Mouse (Mus musculus): Measurements from ENCODE around the gene Veph1. TPM values are rescaled to one million over a fixed set of nuclear protein-coding genes. Genes with fewer than 3 reads are reported as not detected.

Veph1 gene
- polyA plus RNA-seq, 1 experiment from 2014 or later = 14.8 TPM

GRCm38 (mm10) chr3:66310586-66310985, 13.9 kb upstream of the Veph1 start:
- no peak for ATAC-seq (ENCODE audit: low FRiP score, low TSS enrichment)
- Histone ChIP-seq H3K9ac (ENCODE audit: low read depth, low read length) (no peak overlapping the region), H3K36me3 (ENCODE audit: control insufficient read depth, insufficient read depth, low read length) (no peaks in the 10 kb centered on the region), H3K27me3 (ENCODE audit: control insufficient read depth, insufficient read depth, low read length) (no peaks in the 10 kb centered on the region), H3K9me3 (ENCODE audit: control insufficient read depth, low read length) (no peaks in the 10 kb centered on the region), H3K27ac (ENCODE audit: low read depth, low read length) (no peak overlapping the region), H3K4me2 (replicated peaks; ENCODE audit: low read depth, low read length) (no peak overlapping the region), H3K4me3 (ENCODE audit: low read length) (no peak overlapping the region), H3K4me1 (ENCODE audit: control insufficient read depth, insufficient read depth, low read length) (no peaks in the 10 kb centered on the region)
- WGBS = 100% methylated on average over 1 of the region's 1 CpGs

DNA sequence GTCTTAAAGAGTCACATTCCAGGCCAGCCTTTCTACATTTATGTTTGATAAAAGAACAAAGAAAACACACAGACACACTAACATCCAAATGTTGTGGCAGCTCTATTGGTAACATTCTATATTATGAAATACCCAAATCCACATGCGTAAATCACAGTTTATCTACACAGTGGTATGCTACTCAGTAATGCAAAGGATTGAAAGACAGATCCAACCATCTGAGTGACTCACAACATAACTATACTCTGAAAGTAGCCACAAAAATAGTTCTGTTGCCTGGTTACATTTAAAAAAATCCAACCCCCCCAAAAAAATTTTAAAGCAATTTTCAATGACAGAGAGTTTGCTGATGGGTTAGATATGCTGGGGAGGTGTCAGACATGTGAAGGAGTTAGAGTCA, 12.9 kb upstream of the Veph1 start:
- 93% methylated on average over 1 of the region's 1 CpGs for WGBS

DNA sequence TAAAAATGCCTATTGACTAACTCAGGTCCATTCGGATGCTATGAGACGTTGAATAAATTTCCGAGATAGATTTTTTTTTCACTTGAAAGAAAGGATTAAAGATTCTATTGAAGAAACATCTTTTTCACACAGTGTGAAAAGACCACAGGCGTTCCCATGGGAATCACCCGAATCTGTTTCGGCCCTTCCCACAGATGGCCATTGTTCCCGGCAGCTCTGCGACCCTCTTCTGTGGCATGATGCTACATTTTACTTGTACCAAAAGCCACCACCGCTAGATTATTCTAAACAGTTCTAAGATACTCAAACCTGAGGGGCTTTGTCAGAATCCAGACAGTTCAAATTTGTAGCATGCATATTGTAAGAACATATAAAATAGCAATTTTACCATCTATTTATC, 1.4 kb downstream of the Veph1 start:
- WGBS = 82% methylated on average over 9 of the region's 9 CpGs
- H3K9me3 ChIP-seq (ENCODE audit: control insufficient read depth, low read length) = no peaks in the 10 kb centered on the region
- peak overlapping the region; percentile 26; the same call in 1 of the 2 replicates for H3K4me3 ChIP-seq (ENCODE audit: low read length)
- no peaks in the 10 kb centered on the region for H3K36me3 ChIP-seq (ENCODE audit: control insufficient read depth, insufficient read depth, low read length)
- H3K4me2 ChIP-seq (replicated peaks; ENCODE audit: low read depth, low read length) = peak overlapping the region; percentile 29
- H3K4me1 ChIP-seq (ENCODE audit: control insufficient read depth, insufficient read depth, low read length) = peaks cover 10% of the 10 kb centered on the region; the same call in 1 of the 2 replicates
- no peaks in the 10 kb centered on the region for H3K27me3 ChIP-seq (ENCODE audit: control insufficient read depth, insufficient read depth, low read length)
- no peak overlapping the region for H3K9ac ChIP-seq (ENCODE audit: low read depth, low read length)
- no peak overlapping the region; the same call in 1 of the 2 replicates for H3K27ac ChIP-seq (ENCODE audit: low read depth, low read length)
- ATAC-seq (ENCODE audit: low FRiP score, low TSS enrichment) = no peak

More for the DNA sequence above, 12.9 kb upstream of the Veph1 start:
- ATAC-seq (ENCODE audit: low FRiP score, low TSS enrichment) = no peak
- Histone ChIP-seq H3K9ac (ENCODE audit: low read depth, low read length) (no peak overlapping the region), H3K27me3 (ENCODE audit: control insufficient read depth, insufficient read depth, low read length) (no peaks in the 10 kb centered on the region), H3K9me3 (ENCODE audit: control insufficient read depth, low read length) (no peaks in the 10 kb centered on the region), H3K4me2 (replicated peaks; ENCODE audit: low read depth, low read length) (no peak overlapping the region), H3K36me3 (ENCODE audit: control insufficient read depth, insufficient read depth, low read length) (no peaks in the 10 kb centered on the region), H3K27ac (ENCODE audit: low read depth, low read length) (no peak overlapping the region), H3K4me1 (ENCODE audit: control insufficient read depth, insufficient read depth, low read length) (no peaks in the 10 kb centered on the region), H3K4me3 (ENCODE audit: low read length) (no peak overlapping the region)

- Histone ChIP-seq H3K4me3 (ENCODE audit: low read length) (no peak overlapping the region; the same call in 1 of the 2 replicates), H3K4me2 (replicated peaks; ENCODE audit: low read depth, low read length) (peak overlapping the region; percentile 29), H3K27me3 (ENCODE audit: control insufficient read depth, insufficient read depth, low read length) (no peaks in the 10 kb centered on the region), H3K36me3 (ENCODE audit: control insufficient read depth, insufficient read depth, low read length) (no peaks in the 10 kb centered on the region), H3K9ac (ENCODE audit: low read depth, low read length) (no peak overlapping the region), H3K4me1 (ENCODE audit: control insufficient read depth, insufficient read depth, low read length) (peaks cover 10% of the 10 kb centered on the region; the same call in 1 of the 2 replicates), H3K9me3 (ENCODE audit: control insufficient read depth, low read length) (no peaks in the 10 kb centered on the region), H3K27ac (ENCODE audit: low read depth, low read length) (no peak overlapping the region; the same call in 1 of the 2 replicates)
- 72% methylated on average over 3 of the region's 3 CpGs for WGBS
- no peak for ATAC-seq (ENCODE audit: low FRiP score, low TSS enrichment)
Measured at GRCm38 (mm10) chr3:66294729-66295128, 1.9 kb downstream of the Veph1 start.

GRCm38 (mm10) chr3:66292356-66292946, 4.2 kb downstream of the Veph1 start:
- ATAC-seq (ENCODE audit: low FRiP score, low TSS enrichment) = peak; percentile 92
- 4% methylated on average over 20 of the region's 20 CpGs for WGBS
- Histone ChIP-seq H3K27ac (ENCODE audit: low read depth, low read length) (peak overlapping the region; percentile 60), H3K27me3 (ENCODE audit: control insufficient read depth, insufficient read depth, low read length) (no peaks in the 10 kb centered on the region), H3K9ac (ENCODE audit: low read depth, low read length) (peak overlapping the region; percentile 44), H3K36me3 (ENCODE audit: control insufficient read depth, insufficient read depth, low read length) (no peaks in the 10 kb centered on the region), H3K9me3 (ENCODE audit: control insufficient read depth, low read length) (no peaks in the 10 kb centered on the region), H3K4me1 (ENCODE audit: control insufficient read depth, insufficient read depth, low read length) (peaks cover 10% of the 10 kb centered on the region; the same call in 1 of the 2 replicates), H3K4me2 (replicated peaks; ENCODE audit: low read depth, low read length) (peak overlapping the region; percentile 50), H3K4me3 (ENCODE audit: low read length) (peak overlapping the region; percentile 27)

GRCm38 (mm10) chr3:66263270-66263669, 33.4 kb downstream of the Veph1 start:
- Histone ChIP-seq H3K4me3 (ENCODE audit: low read length) (no peak overlapping the region), H3K4me2 (replicated peaks; ENCODE audit: low read depth, low read length) (no peak overlapping the region), H3K4me1 (ENCODE audit: control insufficient read depth, insufficient read depth, low read length) (no peaks in the 10 kb centered on the region), H3K9me3 (ENCODE audit: control insufficient read depth, low read length) (no peaks in the 10 kb centered on the region), H3K27ac (ENCODE audit: low read depth, low read length) (no peak overlapping the region), H3K36me3 (ENCODE audit: control insufficient read depth, insufficient read depth, low read length) (no peaks in the 10 kb centered on the region), H3K27me3 (ENCODE audit: control insufficient read depth, insufficient read depth, low read length) (no peaks in the 10 kb centered on the region), H3K9ac (ENCODE audit: low read depth, low read length) (no peak overlapping the region)
- no peak for ATAC-seq (ENCODE audit: low FRiP score, low TSS enrichment)
- WGBS = 84% methylated on average over 4 of the region's 4 CpGs

DNA sequence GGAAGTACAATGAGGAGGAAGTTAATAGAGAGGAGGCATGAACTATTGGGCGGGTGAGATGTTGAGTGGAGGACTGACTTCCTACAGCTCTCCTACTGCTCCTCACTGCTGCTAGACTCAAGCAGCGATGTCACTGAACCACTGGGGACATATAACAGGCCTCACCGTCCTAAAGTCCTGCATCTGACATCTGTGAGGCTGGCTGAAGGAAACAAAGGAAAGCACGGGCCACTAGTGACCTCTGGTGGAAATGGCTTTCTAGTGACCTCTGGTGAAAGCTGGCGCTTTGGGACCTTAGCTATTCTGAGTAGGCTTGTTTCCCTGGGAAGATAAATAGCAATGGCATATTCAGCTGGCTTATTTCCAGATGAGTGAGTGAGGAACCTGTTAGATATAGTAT, 34.3 kb downstream of the Veph1 start:
- Histone ChIP-seq H3K4me1 (ENCODE audit: control insufficient read depth, insufficient read depth, low read length) (no peaks in the 10 kb centered on the region), H3K36me3 (ENCODE audit: control insufficient read depth, insufficient read depth, low read length) (no peaks in the 10 kb centered on the region), H3K4me2 (replicated peaks; ENCODE audit: low read depth, low read length) (no peak overlapping the region), H3K9me3 (ENCODE audit: control insufficient read depth, low read length) (no peaks in the 10 kb centered on the region), H3K27me3 (ENCODE audit: control insufficient read depth, insufficient read depth, low read length) (no peaks in the 10 kb centered on the region), H3K4me3 (ENCODE audit: low read length) (no peak overlapping the region), H3K27ac (ENCODE audit: low read depth, low read length) (no peak overlapping the region), H3K9ac (ENCODE audit: low read depth, low read length) (no peak overlapping the region)
- WGBS = 27% methylated on average over 5 of the region's 5 CpGs
- ATAC-seq (ENCODE audit: low FRiP score, low TSS enrichment) = no peak; the same call in 1 of the 2 replicates

- Histone ChIP-seq H3K27me3 (ENCODE audit: control insufficient read depth, insufficient read depth, low read length) (no peaks in the 10 kb centered on the region), H3K27ac (ENCODE audit: low read depth, low read length) (no peak overlapping the region), H3K4me3 (ENCODE audit: low read length) (no peak overlapping the region), H3K9ac (ENCODE audit: low read depth, low read length) (no peak overlapping the region), H3K4me1 (ENCODE audit: control insufficient read depth, insufficient read depth, low read length) (no peaks in the 10 kb centered on the region), H3K4me2 (replicated peaks; ENCODE audit: low read depth, low read length) (no peak overlapping the region), H3K36me3 (ENCODE audit: control insufficient read depth, insufficient read depth, low read length) (no peaks in the 10 kb centered on the region), H3K9me3 (ENCODE audit: control insufficient read depth, low read length) (no peaks in the 10 kb centered on the region)
- WGBS = 85% methylated on average over 9 of the region's 9 CpGs
- no peak for ATAC-seq (ENCODE audit: low FRiP score, low TSS enrichment)
Measured at GRCm38 (mm10) chr3:66254504-66255105, 42.0 kb downstream of the Veph1 start.

DNA sequence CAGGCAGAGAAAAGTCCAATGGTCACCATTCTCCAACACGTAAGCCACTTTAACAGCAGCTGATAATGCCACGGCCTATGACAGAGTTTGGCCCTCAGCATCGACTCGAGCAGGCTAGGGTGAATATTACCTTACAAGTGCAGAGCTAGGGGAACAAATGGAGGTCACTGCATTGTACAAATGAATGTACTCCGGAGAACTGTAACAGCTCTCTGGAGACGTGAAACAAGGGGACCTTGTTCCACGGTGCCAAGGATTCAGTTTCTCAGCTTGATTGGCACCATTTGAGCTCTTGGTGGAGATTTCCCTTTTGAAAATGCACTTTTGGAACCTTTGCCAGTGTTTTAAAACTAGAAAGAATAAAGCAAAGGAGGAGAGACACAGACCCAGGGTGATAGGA, 44.8 kb downstream of the Veph1 start:
- H3K27me3 ChIP-seq (ENCODE audit: control insufficient read depth, insufficient read depth, low read length) = no peaks in the 10 kb centered on the region
- H3K9ac ChIP-seq (ENCODE audit: low read depth, low read length) = no peak overlapping the region
- 88% methylated on average over 7 of the region's 7 CpGs for WGBS
- no peak overlapping the region for H3K4me2 ChIP-seq (replicated peaks; ENCODE audit: low read depth, low read length)
- H3K4me3 ChIP-seq (ENCODE audit: low read length) = no peak overlapping the region
- H3K27ac ChIP-seq (ENCODE audit: low read depth, low read length) = no peak overlapping the region
- no peak for ATAC-seq (ENCODE audit: low FRiP score, low TSS enrichment)
- no peaks in the 10 kb centered on the region for H3K4me1 ChIP-seq (ENCODE audit: control insufficient read depth, insufficient read depth, low read length)
- H3K36me3 ChIP-seq (ENCODE audit: control insufficient read depth, insufficient read depth, low read length) = no peaks in the 10 kb centered on the region
- no peaks in the 10 kb centered on the region for H3K9me3 ChIP-seq (ENCODE audit: control insufficient read depth, low read length)

Measured in kidney, embryonic 14.5 days (tissue).